Mouse (Mus musculus): ENCODE data around the gene Mst1r.

Mst1r gene

GRCm38 (mm10) chr9:107906252-107906966, at the start of gene Mst1r:
Gene Mst1r (plus strand): TSS chr9:107906873.
- in situ Hi-C loops (cut with MseI, MboI), result no loop called here

- in situ Hi-C loops (cut with MseI, MboI), result no loop called here
Measured at GRCm38 (mm10) chr9:107858343-107858742, 48.3 kb upstream of the Mst1r start.

GRCm38 (mm10) chr9:107864493-107864892, 42.2 kb upstream of the Mst1r start:
- in situ Hi-C loops (cut with MseI, MboI), result no loop called here

- in situ Hi-C loops (cut with MseI, MboI), result no loop called here
Measured at GRCm38 (mm10) chr9:107866081-107866480, 40.6 kb upstream of the Mst1r start.

- in situ Hi-C loops (cut with MseI, MboI), result no loop called here
Measured at GRCm38 (mm10) chr9:107872350-107873098, 34.1 kb upstream of the Mst1r start.

- in situ Hi-C loops (cut with MseI, MboI), result no loop called here
Measured at GRCm38 (mm10) chr9:107873137-107873536, 33.5 kb upstream of the Mst1r start, which contains the start of gene Rbm6. Gene Rbm6 (minus strand): TSS chr9:107873237.

- in situ Hi-C loops (cut with MseI, MboI), result no loop called here
Measured at GRCm38 (mm10) chr9:107880411-107880810, 26.3 kb upstream of the Mst1r start.

- in situ Hi-C loops (cut with MseI, MboI), result no loop called here
Measured at GRCm38 (mm10) chr9:107887804-107888266, 18.8 kb upstream of the Mst1r start, which contains the start of gene Mon1a. Gene Mon1a (plus strand): TSS chr9:107888151.

- in situ Hi-C loops (cut with MseI, MboI), result no loop called here
Measured at GRCm38 (mm10) chr9:107888267-107888850, 18.3 kb upstream of the Mst1r start.

- in situ Hi-C loops (cut with MseI, MboI), result no loop called here
Measured at GRCm38 (mm10) chr9:107890260-107890659, 16.4 kb upstream of the Mst1r start.

- in situ Hi-C loops (cut with MseI, MboI), result no loop called here
Measured at GRCm38 (mm10) chr9:107891023-107891422, 15.7 kb upstream of the Mst1r start.

GRCm38 (mm10) chr9:107898563-107898962, 8.1 kb upstream of the Mst1r start:
- in situ Hi-C loops (cut with MseI, MboI), result no loop called here

- in situ Hi-C loops (cut with MseI, MboI), result no loop called here
Measured at GRCm38 (mm10) chr9:107899855-107900254, 6.8 kb upstream of the Mst1r start.

- in situ Hi-C loops (cut with MseI, MboI), result no loop called here
Measured at GRCm38 (mm10) chr9:107900840-107901626, 5.6 kb upstream of the Mst1r start.

- in situ Hi-C loops (cut with MseI, MboI), result no loop called here
Measured at GRCm38 (mm10) chr9:107901627-107901914, 5.1 kb upstream of the Mst1r start.

GRCm38 (mm10) chr9:107904726-107905125, 1.9 kb upstream of the Mst1r start:
- in situ Hi-C loops (cut with MseI, MboI), result no loop called here

GRCm38 (mm10) chr9:107906967-107907800, 511 bp downstream of the Mst1r start:
- in situ Hi-C loops (cut with MseI, MboI), result no loop called here

GRCm38 (mm10) chr9:107907801-107908120, 1.1 kb downstream of the Mst1r start:
- in situ Hi-C loops (cut with MseI, MboI), result no loop called here

GRCm38 (mm10) chr9:107908410-107909158, 1.9 kb downstream of the Mst1r start:
- in situ Hi-C loops (cut with MseI, MboI), result no loop called here

GRCm38 (mm10) chr9:107910025-107910769, 3.5 kb downstream of the Mst1r start:
- in situ Hi-C loops (cut with MseI, MboI), result no loop called here
